Mouse (Mus musculus): ENCODE measurements around the gene Col27a1. TPM values are rescaled to one million over a fixed set of nuclear protein-coding genes. Genes with fewer than 3 reads are reported as not detected.

The Col27a1 gene
- polyA plus RNA-seq, 1 experiment from 2014 or later, result 7.2 TPM

- TF ChIP-seq CTCF (IDR thresholded peaks at IDR 0.05), result no peak
- no peak for TF ChIP-seq EP300 (IDR thresholded peaks at IDR 0.05)
Observed at GRCm38 (mm10) chr4:63228943-63229342, 15.1 kb downstream of the Col27a1 start.

GRCm38 (mm10) chr4:63229991-63230581 lies 16.3 kb downstream of the Col27a1 start:
- ATAC-seq, result no peak
- no peaks in the 10 kb centered on the region for H3K9me3 ChIP-seq (ENCODE audit: low read length)
- TF ChIP-seq EP300 (IDR thresholded peaks at IDR 0.05), result no peak
- TF ChIP-seq CTCF (IDR thresholded peaks at IDR 0.05), result no peak
- H3K4me1 ChIP-seq (ENCODE audit: insufficient read depth, low read depth, low read length), result peaks cover 6% of the 10 kb centered on the region
- WGBS, result 81% methylated on average over 14 of the region's 14 CpGs
- no peak overlapping the region for H3K9ac ChIP-seq (replicated peaks; ENCODE audit: low read depth)
- DNase-seq (ENCODE audit: low spot score), result no peak
- H3K4me3 ChIP-seq (ENCODE audit: low read depth, low read length), result no peak overlapping the region
- no peak overlapping the region for H3K27ac ChIP-seq (ENCODE audit: low read length)
- no peaks in the 10 kb centered on the region for H3K36me3 ChIP-seq (ENCODE audit: insufficient read depth, low read length)
- no peak overlapping the region for H3K4me2 ChIP-seq (replicated peaks; ENCODE audit: low read depth, low read length)
- no peaks in the 10 kb centered on the region for H3K27me3 ChIP-seq (replicated peaks; ENCODE audit: insufficient read depth, low read length)

More at GRCm38 (mm10) chr4:63228943-63229342, 15.1 kb downstream of the Col27a1 start:
- no peak overlapping the region for H3K4me3 ChIP-seq (ENCODE audit: low read depth, low read length)
- ATAC-seq, result no peak; the same call in 1 of the 2 replicates
- H3K27me3 ChIP-seq (replicated peaks; ENCODE audit: insufficient read depth, low read length), result no peaks in the 10 kb centered on the region
- peaks cover 6% of the 10 kb centered on the region for H3K4me1 ChIP-seq (ENCODE audit: insufficient read depth, low read depth, low read length)
- no peaks in the 10 kb centered on the region for H3K36me3 ChIP-seq (ENCODE audit: insufficient read depth, low read length)
- H3K27ac ChIP-seq (ENCODE audit: low read length), result no peak overlapping the region
- 70% methylated on average over 5 of the region's 5 CpGs for WGBS
- no peak overlapping the region for H3K4me2 ChIP-seq (replicated peaks; ENCODE audit: low read depth, low read length)
- DNase-seq (ENCODE audit: low spot score), result no peak
- H3K9me3 ChIP-seq (ENCODE audit: low read length), result no peaks in the 10 kb centered on the region
- H3K9ac ChIP-seq (replicated peaks; ENCODE audit: low read depth), result no peak overlapping the region

GRCm38 (mm10) chr4:63231121-63231520 lies 17.3 kb downstream of the Col27a1 start:
- Histone ChIP-seq H3K9ac (replicated peaks; ENCODE audit: low read depth) (no peak overlapping the region), H3K27ac (ENCODE audit: low read length) (no peak overlapping the region), H3K4me3 (ENCODE audit: low read depth, low read length) (no peak overlapping the region), H3K4me1 (ENCODE audit: insufficient read depth, low read depth, low read length) (peaks cover 6% of the 10 kb centered on the region), H3K36me3 (ENCODE audit: insufficient read depth, low read length) (no peaks in the 10 kb centered on the region), H3K9me3 (ENCODE audit: low read length) (no peaks in the 10 kb centered on the region), H3K27me3 (replicated peaks; ENCODE audit: insufficient read depth, low read length) (no peaks in the 10 kb centered on the region), H3K4me2 (replicated peaks; ENCODE audit: low read depth, low read length) (no peak overlapping the region)
- WGBS, result 47% methylated on average over 1 of the region's 1 CpGs
- TF ChIP-seq CTCF (IDR thresholded peaks at IDR 0.05) (no peak), EP300 (IDR thresholded peaks at IDR 0.05) (0 out of 2 replicates have a peak, but pooled peaks have one; percentile 44)
- ATAC-seq, result peak; percentile 54
- peak; percentile 81 for DNase-seq (ENCODE audit: low spot score)

- H3K9me3 ChIP-seq (ENCODE audit: low read length), result no peaks in the 10 kb centered on the region
- H3K4me2 ChIP-seq (replicated peaks; ENCODE audit: low read depth, low read length), result no peak overlapping the region
- peaks cover 6% of the 10 kb centered on the region for H3K4me1 ChIP-seq (ENCODE audit: insufficient read depth, low read depth, low read length)
- no peak overlapping the region for H3K4me3 ChIP-seq (ENCODE audit: low read depth, low read length)
- WGBS, result 44% methylated on average over 2 of the region's 2 CpGs
- TF ChIP-seq EP300 (IDR thresholded peaks at IDR 0.05) (no peak), CTCF (IDR thresholded peaks at IDR 0.05) (no peak)
- no peaks in the 10 kb centered on the region for H3K27me3 ChIP-seq (replicated peaks; ENCODE audit: insufficient read depth, low read length)
- H3K9ac ChIP-seq (replicated peaks; ENCODE audit: low read depth), result no peak overlapping the region
- DNase-seq (ENCODE audit: low spot score) (no peak), ATAC-seq (no peak)
- no peaks in the 10 kb centered on the region for H3K36me3 ChIP-seq (ENCODE audit: insufficient read depth, low read length)
- H3K27ac ChIP-seq (ENCODE audit: low read length), result no peak overlapping the region
Observed at GRCm38 (mm10) chr4:63232542-63233020, 18.8 kb downstream of the Col27a1 start.

GRCm38 (mm10) chr4:63233557-63234452 lies 20.0 kb downstream of the Col27a1 start:
- TF ChIP-seq EP300 (IDR thresholded peaks at IDR 0.05) (no peak), CTCF (IDR thresholded peaks at IDR 0.05) (no peak)
- ATAC-seq, result peak; percentile 67

GRCm38 (mm10) chr4:63234852-63235251 lies 21.0 kb downstream of the Col27a1 start:
- Histone ChIP-seq H3K36me3 (ENCODE audit: insufficient read depth, low read length) (no peaks in the 10 kb centered on the region), H3K27ac (ENCODE audit: low read length) (no peak overlapping the region; the same call in 1 of the 2 replicates), H3K27me3 (replicated peaks; ENCODE audit: insufficient read depth, low read length) (no peaks in the 10 kb centered on the region), H3K9me3 (ENCODE audit: low read length) (no peaks in the 10 kb centered on the region), H3K9ac (replicated peaks; ENCODE audit: low read depth) (no peak overlapping the region), H3K4me3 (ENCODE audit: low read depth, low read length) (no peak overlapping the region), H3K4me1 (ENCODE audit: insufficient read depth, low read depth, low read length) (peaks cover 10% of the 10 kb centered on the region), H3K4me2 (replicated peaks; ENCODE audit: low read depth, low read length) (no peak overlapping the region)
- TF ChIP-seq EP300 (IDR thresholded peaks at IDR 0.05) (no peak), CTCF (IDR thresholded peaks at IDR 0.05) (no peak)
- ATAC-seq, result no peak
- no peak for DNase-seq (ENCODE audit: low spot score)
- WGBS, result 88% methylated on average over 5 of the region's 5 CpGs

More at GRCm38 (mm10) chr4:63233557-63234452, 20.0 kb downstream of the Col27a1 start:
- no peaks in the 10 kb centered on the region for H3K27me3 ChIP-seq (replicated peaks; ENCODE audit: insufficient read depth, low read length)
- H3K4me1 ChIP-seq (ENCODE audit: insufficient read depth, low read depth, low read length), result peaks cover 10% of the 10 kb centered on the region
- H3K27ac ChIP-seq (ENCODE audit: low read length), result peak overlapping the region; percentile 62
- H3K36me3 ChIP-seq (ENCODE audit: insufficient read depth, low read length), result no peaks in the 10 kb centered on the region
- H3K4me3 ChIP-seq (ENCODE audit: low read depth, low read length), result no peak overlapping the region
- peak; percentile 81 for DNase-seq (ENCODE audit: low spot score)
- no peak overlapping the region for H3K9ac ChIP-seq (replicated peaks; ENCODE audit: low read depth)
- 44% methylated on average over 7 of the region's 7 CpGs for WGBS
- H3K9me3 ChIP-seq (ENCODE audit: low read length), result no peaks in the 10 kb centered on the region
- no peak overlapping the region for H3K4me2 ChIP-seq (replicated peaks; ENCODE audit: low read depth, low read length)
